Mouse (Mus musculus) heart, postnatal 0 days (tissue): Measurements from ENCODE around the gene Ms4a4a.
A peak's percentile ranks its signal among the peaks of the same experiment; 100 is the strongest.

Experiments used
- CTCF ChIP-seq: IDR thresholded peaks from 2 replicates; pipeline ENCODE4 v1.5.1; 2016; ENCODE audit warnings: antibody characterized with exemption, control low read depth, low read depth
- EP300 ChIP-seq: IDR thresholded peaks from 2 replicates; pipeline ENCODE4 v1.6.1; 2016; ENCODE audit warnings: antibody characterized with exemption, low read depth

DNA sequence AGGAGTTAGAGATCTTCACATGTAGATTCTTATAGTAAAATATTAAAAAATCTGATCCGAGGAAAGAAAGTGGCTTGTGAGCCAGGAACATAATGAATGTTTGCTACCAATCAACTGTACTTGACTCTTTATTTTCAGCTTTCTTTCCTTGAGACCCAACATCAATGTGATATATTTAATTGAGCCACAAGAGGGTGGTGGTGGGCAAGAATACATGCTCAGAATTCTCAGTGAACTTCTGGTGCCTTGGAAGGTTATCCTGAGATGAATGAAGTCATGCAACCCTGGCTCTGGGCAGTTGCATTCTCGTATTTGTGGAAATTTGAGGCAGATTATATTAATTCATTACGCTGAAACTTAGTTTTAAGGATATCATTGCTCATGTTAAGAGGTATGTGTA is 23.4 kb upstream of the Ms4a4a start:
- no peak for TF ChIP-seq EP300
- peak; percentile 30 for TF ChIP-seq CTCF
